Mouse (Mus musculus): Measurements from ENCODE around the gene Rufy3. TPM values are rescaled to one million over a fixed set of nuclear protein-coding genes. Genes with fewer than 3 reads are reported as not detected.

The Rufy3 gene
- total RNA-seq, 2 experiments from 2014 or later, result 21.1 to 26.7 TPM

GRCm38 (mm10) chr5:88627545-88627944, 62.7 kb downstream of the Rufy3 start:
- no peak for DNase-seq (ENCODE audit: low spot score in 2 of 2)

DNA sequence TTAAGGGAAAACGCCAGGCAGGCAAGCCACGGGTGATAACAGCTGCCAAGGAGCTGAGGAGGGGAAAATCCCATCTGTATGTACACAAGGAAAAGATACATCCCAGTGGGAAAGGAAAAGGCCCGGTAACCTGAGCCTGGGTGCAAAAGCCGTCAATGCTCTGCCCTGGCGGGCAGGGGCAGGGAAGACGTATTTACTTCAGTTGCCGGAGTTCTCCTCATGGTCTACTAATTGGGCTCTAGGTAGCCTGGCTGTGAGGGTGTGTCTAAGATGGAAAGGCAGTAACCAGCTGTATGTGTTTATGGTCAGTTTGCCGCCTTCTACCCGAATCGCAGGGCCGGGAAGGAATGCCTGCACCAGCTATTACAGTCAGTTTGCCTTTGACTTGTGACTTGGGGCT, 64.3 kb downstream of the Rufy3 start:
- DNase-seq (ENCODE audit: low spot score in 2 of 2), result no peak

GRCm38 (mm10) chr5:88629987-88630386, 65.1 kb downstream of the Rufy3 start:
- DNase-seq (ENCODE audit: low spot score in 2 of 2), result no peak

GRCm38 (mm10) chr5:88630883-88631282, 66.0 kb downstream of the Rufy3 start:
- DNase-seq (ENCODE audit: low spot score in 2 of 2), result peak; percentile 44 to 48

DNA sequence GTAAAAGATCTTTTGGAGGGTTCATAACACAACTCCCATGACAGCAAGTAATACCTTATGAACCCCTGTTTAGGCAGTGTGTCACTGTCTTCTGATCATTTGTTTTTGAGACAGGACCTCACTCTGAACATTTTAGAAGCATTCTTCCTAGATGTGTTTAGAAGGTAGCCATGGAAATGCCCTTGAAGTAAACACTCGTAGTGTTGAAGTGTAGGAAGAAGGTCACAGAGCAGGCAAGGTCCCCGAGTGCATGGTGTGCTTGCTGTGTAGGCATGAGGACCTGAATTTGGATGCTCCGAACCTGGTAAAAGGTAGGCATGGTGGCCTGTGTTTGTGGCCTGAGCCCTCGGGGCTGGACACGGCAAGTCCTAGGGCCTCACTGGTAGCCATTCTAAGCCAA, 66.7 kb downstream of the Rufy3 start:
- no peak for DNase-seq (ENCODE audit: low spot score in 2 of 2)

DNA sequence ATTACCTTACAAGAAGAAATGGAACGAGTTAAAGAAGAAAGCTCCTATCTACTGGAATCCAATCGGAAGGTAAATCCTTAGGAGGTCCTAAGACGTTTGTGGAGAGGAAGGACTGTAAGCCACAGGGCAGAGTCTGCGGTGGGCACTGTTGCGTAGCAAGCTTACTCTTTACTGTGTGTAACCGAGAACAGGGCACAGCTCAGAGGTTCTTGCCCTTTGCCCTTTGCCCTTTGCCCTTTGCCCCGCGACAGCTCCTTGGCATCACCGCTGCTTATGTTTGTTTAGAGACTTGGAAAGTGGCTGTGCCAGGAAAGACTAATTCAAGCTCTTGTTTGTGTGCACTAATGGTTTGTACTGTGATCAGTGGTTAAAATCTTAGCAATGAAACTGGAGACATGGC, 67.6 kb downstream of the Rufy3 start:
- DNase-seq (ENCODE audit: low spot score in 2 of 2), result no peak

DNA sequence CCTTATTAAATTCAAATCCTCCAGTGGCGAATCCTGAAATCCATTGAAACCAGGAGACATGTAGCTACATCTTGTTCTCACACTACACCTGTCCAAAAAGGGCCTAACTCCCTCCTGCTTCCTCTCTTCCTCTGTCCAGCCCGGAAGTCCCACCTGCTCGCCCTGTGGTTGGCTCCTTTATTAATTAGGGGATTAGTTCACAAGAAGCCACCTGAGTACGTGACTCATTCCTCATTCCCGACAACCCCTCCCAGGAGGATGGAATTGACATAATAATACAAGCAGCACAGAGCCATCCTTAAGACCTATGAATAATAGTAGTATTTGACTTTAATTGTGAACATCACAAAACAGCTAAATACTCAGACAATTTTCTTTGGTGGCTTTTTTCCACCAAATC, 69.2 kb downstream of the Rufy3 start:
- no peak for DNase-seq (ENCODE audit: low spot score in 2 of 2)

GRCm38 (mm10) chr5:88642786-88643185, 77.9 kb downstream of the Rufy3 start:
- DNase-seq (ENCODE audit: low spot score in 2 of 2), result peak in 1 of 2 experiments; percentile 43

GRCm38 (mm10) chr5:88643491-88643890, 78.7 kb downstream of the Rufy3 start:
- DNase-seq (ENCODE audit: low spot score in 2 of 2), result peak; percentile 57 to 70

GRCm38 (mm10) chr5:88644901-88645300, 80.1 kb downstream of the Rufy3 start:
- DNase-seq (ENCODE audit: low spot score in 2 of 2), result no peak

- DNase-seq (ENCODE audit: low spot score in 2 of 2), result no peak
Measured at GRCm38 (mm10) chr5:88645405-88645804, 80.6 kb downstream of the Rufy3 start.

DNA sequence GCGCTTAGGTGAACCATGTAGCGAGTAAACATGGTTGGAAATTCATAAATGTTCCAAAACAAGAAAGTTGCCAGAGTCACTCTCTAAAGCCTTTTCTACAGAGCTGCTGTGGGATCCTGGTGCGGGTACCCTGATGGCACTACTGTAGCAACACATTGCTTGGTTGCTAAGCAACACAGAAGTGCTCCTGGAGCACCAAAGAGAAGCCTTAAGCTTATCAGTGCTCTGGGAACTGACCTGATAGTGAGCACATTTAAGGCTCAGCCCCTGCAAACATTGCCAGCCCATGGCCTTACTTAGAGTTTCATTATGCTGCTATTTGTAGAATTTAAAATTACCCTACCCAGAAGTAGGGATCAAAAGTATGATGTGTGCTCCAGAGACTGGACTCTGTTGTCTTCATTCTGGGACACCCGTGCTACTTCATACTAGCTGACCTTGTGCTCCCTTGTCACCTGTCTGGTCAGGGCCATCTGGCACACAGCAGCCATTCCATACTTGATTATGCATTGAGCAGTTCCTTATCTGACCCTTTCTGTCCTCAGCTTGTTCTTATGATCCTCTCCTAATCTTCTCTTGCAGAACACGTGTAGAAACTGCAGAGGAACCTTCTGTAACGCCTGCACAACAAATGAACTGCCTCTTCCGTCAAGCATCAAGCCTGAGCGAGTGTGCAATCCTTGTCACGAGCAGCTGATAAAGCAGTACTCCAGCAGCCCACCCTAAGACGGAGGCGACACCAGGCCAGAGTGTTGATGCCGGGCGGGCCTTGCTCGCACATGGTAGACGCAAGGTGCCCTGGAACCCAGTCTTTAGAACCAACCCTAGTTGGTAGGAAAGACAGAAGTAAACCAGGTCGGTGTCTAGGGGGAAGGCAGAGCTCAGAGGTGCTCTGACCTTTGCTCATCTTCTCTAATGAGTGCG, 84.7 kb downstream of the Rufy3 start:
- DNase-seq (ENCODE audit: low spot score in 2 of 2), result no peak

DNA sequence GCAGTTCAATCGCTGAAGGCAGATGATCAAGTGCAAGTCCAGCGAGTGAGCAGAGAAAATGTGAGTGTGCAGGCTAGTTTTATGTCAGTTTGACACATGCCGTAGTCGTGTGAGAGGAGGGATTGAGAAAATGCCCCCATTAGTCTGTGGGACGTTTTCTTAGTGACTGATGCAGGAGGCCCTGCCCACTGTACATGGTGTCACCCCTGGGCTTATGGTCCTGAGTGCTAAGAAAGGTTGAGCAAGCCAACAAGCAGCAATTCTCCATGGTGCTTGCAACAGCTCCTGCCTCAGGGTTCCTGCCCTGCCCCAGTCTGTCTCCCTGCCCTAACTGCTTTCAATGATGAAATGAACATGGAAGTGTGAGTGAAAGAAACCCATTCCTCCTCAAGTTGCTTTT, 87.7 kb downstream of the Rufy3 start:
- DNase-seq (ENCODE audit: low spot score in 2 of 2), result no peak

DNA sequence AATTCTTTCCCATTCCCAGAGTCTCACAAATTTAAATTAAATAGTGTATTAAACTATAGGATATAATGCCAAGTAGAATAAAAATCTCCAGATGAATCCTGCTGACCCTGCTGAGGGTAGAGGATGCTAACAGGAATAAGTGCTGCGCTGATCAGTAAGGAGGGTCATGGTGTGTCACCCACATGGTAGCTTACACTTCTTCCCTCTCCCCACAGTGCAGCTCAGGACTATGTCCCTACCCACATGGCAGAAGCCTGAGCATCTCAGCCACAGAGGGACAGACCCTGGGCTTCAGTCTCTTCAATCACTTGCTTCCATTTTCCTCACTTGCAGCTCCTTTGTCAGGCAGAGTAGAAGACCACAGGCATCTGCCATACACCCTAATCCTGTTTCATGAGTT, 93.0 kb downstream of the Rufy3 start:
- DNase-seq (ENCODE audit: low spot score in 2 of 2), result no peak

DNA sequence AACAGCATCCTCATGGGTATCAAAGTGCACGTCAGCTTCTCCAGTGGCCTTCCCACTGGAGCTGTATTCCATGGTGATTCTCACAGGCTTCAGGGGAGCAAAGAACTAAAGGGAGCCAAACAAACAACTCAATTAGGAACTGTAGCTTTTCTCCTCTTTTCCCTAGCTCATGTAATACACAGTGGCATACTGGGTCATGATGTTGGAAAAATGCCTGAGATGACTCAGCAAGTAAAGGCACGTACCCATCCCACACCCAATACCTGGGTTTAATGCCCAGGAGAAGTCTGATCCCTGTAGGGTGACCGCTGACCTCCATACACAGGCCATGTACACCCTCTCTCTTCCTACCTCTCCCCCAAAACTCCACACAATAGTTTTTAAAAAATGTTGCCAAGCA, 98.3 kb downstream of the Rufy3 start:
- DNase-seq (ENCODE audit: low spot score in 2 of 2), result no peak

DNA sequence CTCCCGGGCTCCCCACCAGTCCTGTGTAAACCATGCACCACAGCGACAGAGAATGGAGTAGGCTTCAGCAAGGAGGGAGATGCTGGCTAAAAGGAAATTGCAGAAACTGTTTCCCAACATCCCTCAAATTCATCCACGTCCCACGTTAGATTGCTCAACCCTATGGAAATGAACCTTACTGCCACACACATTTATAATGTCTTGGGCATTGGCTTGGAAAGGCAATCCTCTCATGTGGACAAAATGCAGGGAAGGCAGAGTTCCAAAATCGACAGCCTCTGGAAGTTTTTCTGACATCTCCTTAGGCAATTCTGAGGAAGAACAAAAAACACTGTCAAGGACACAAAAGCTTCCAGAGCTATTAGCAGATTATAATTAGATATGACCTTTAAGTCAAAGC, 99.0 kb downstream of the Rufy3 start:
- no peak for DNase-seq (ENCODE audit: low spot score in 2 of 2)

GRCm38 (mm10) chr5:88674703-88675442, 110.0 kb downstream of the Rufy3 start:
- peak; percentile 22 to 46 for DNase-seq (ENCODE audit: low spot score in 2 of 2)

GRCm38 (mm10) chr5:88675443-88676387, 110.9 kb downstream of the Rufy3 start, which contains the start of gene Grsf1:
TSS of gene Grsf1 (minus strand) at chr5:88676171.
- DNase-seq (ENCODE audit: low spot score in 2 of 2), result peak; percentile 90 to 91

- DNase-seq (ENCODE audit: low spot score in 2 of 2), result no peak
Measured at GRCm38 (mm10) chr5:88678929-88679328, 114.1 kb downstream of the Rufy3 start.

GRCm38 (mm10) chr5:88679341-88679740, 114.5 kb downstream of the Rufy3 start:
- no peak for DNase-seq (ENCODE audit: low spot score in 2 of 2)

GRCm38 (mm10) chr5:88680567-88680966, 115.7 kb downstream of the Rufy3 start:
- DNase-seq (ENCODE audit: low spot score in 2 of 2), result no peak

Data from adrenal gland, adult 18-20 months (tissue).